Mouse (Mus musculus): Measurements from ENCODE around the gene Col25a1. TPM values are rescaled to one million over a fixed set of nuclear protein-coding genes. Genes with fewer than 3 reads are reported as not detected.

Col25a1 gene
- polyA plus RNA-seq, 1 experiment from 2014 or later: 7.0 TPM

DNA sequence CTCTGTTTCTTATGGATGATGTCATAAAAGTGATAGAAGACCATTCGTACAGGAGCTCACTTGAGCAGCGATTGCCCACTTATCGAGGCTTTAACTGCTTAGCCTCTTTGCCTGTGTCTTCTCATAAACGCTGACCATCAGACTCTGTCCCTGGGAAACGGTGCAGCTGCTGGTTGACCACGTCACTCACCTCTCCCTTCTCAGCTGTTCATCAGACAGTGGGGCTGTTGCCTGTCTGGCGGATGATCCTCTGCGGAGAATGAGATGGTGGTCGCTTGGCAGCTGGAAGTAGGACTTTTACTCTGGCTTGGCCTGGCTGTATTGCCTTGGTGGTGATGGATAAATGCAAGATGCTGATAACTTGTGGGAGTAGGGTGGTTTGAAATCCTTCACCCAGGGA is 96.9 kb downstream of the Col25a1 start:
- H3K9me3 ChIP-seq (ENCODE audit: low read length): no peaks in the 10 kb centered on the region
- H3K27me3 ChIP-seq (replicated peaks; ENCODE audit: insufficient read depth, low read length): no peaks in the 10 kb centered on the region
- H3K4me2 ChIP-seq (replicated peaks; ENCODE audit: low read depth, low read length): no peak overlapping the region
- no peak for ATAC-seq
- H3K4me3 ChIP-seq (ENCODE audit: low read depth, low read length): no peak overlapping the region
- no peaks in the 10 kb centered on the region for H3K36me3 ChIP-seq (ENCODE audit: insufficient read depth, low read length)
- H3K9ac ChIP-seq (replicated peaks; ENCODE audit: low read depth): no peak overlapping the region
- no peaks in the 10 kb centered on the region for H3K4me1 ChIP-seq (ENCODE audit: insufficient read depth, low read depth, low read length)
- TF ChIP-seq CTCF (IDR thresholded peaks at IDR 0.05) (no peak), EP300 (IDR thresholded peaks at IDR 0.05) (no peak)
- 81% methylated on average over 9 of the region's 9 CpGs for WGBS
- no peak for DNase-seq (ENCODE audit: low spot score)
- H3K27ac ChIP-seq (ENCODE audit: low read length): no peak overlapping the region

DNA sequence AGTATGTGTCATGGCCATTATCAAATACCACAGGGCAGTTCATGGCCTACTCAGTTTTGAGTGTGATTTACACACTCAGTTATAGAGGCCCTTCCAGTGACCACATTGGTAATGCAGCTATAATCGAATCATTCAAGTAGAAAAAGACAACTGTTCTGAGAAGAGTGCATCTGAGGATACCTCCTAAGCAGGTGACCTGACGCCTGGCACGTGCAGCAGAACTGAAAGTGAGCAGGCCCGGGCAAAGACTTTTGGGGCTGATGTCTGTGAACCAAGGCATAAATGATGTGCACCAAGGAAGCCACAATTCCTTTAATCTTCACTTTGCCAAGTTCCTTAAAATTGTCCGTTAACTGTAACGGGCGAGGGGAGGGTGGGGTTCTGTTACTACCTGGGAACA is 101.6 kb downstream of the Col25a1 start:
- 93% methylated on average over 7 of the region's 7 CpGs for WGBS
- H3K4me3 ChIP-seq (ENCODE audit: low read depth, low read length): no peak overlapping the region
- TF ChIP-seq CTCF (IDR thresholded peaks at IDR 0.05) (no peak), EP300 (IDR thresholded peaks at IDR 0.05) (no peak)

DNA sequence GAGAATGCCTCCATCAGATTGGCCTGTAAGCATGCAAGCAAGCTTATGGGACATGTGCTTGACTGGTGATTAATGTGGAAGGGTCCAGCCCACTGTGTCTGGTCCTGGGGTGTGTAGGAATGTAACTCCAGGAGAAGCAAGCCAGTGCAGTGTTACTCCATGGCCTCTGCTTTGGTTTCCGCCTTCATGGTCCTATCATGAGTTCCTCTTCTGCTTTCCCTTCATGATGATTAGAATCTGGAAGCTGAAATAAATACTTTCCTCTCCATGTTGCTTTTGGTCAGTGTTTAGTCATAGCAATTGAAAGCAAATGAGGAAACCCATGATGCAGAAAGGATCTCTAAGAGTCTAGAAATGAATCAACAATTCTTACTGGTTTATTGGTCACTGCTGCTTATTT is 103.9 kb downstream of the Col25a1 start:
- ATAC-seq: no peak
- H3K9ac ChIP-seq (replicated peaks; ENCODE audit: low read depth): no peak overlapping the region
- 97% methylated on average over 1 of the region's 1 CpGs for WGBS
- H3K4me2 ChIP-seq (replicated peaks; ENCODE audit: low read depth, low read length): no peak overlapping the region
- H3K36me3 ChIP-seq (ENCODE audit: insufficient read depth, low read length): no peaks in the 10 kb centered on the region
- no peaks in the 10 kb centered on the region for H3K4me1 ChIP-seq (ENCODE audit: insufficient read depth, low read depth, low read length)
- TF ChIP-seq CTCF (IDR thresholded peaks at IDR 0.05) (no peak), EP300 (IDR thresholded peaks at IDR 0.05) (no peak)
- no peaks in the 10 kb centered on the region for H3K9me3 ChIP-seq (ENCODE audit: low read length)
- H3K4me3 ChIP-seq (ENCODE audit: low read depth, low read length): no peak overlapping the region
- H3K27ac ChIP-seq (ENCODE audit: low read length): no peak overlapping the region
- DNase-seq (ENCODE audit: low spot score): no peak
- H3K27me3 ChIP-seq (replicated peaks; ENCODE audit: insufficient read depth, low read length): no peaks in the 10 kb centered on the region

More for the DNA sequence above, 101.6 kb downstream of the Col25a1 start:
- Histone ChIP-seq H3K9me3 (ENCODE audit: low read length) (no peaks in the 10 kb centered on the region), H3K9ac (replicated peaks; ENCODE audit: low read depth) (no peak overlapping the region), H3K27ac (ENCODE audit: low read length) (no peak overlapping the region), H3K4me2 (replicated peaks; ENCODE audit: low read depth, low read length) (no peak overlapping the region), H3K4me1 (ENCODE audit: insufficient read depth, low read depth, low read length) (no peaks in the 10 kb centered on the region), H3K27me3 (replicated peaks; ENCODE audit: insufficient read depth, low read length) (no peaks in the 10 kb centered on the region), H3K36me3 (ENCODE audit: insufficient read depth, low read length) (no peaks in the 10 kb centered on the region)
- ATAC-seq (no peak), DNase-seq (ENCODE audit: low spot score) (no peak)

DNA sequence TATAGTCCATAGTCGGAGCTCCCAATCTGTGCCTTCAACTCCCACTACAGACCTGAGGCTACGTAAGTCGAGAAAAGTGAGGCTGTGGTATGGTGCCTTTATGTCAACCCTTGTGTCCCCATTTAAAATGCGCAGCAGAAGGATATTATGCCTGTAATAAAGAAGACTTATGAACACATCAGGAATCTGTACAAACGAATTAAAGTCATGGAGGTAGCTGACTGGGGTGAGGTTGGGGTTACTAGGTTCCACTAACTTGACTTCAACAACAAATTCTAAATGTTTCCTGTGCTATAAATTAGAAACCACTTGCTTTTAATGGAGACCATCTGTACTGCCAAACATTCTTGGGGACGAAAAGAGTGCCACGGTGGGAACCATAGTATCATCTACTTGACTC is 104.8 kb downstream of the Col25a1 start:
- TF ChIP-seq EP300 (IDR thresholded peaks at IDR 0.05) (no peak), CTCF (IDR thresholded peaks at IDR 0.05) (no peak)
- H3K9me3 ChIP-seq (ENCODE audit: low read length): no peaks in the 10 kb centered on the region
- no peak overlapping the region for H3K9ac ChIP-seq (replicated peaks; ENCODE audit: low read depth)
- no peak overlapping the region for H3K27ac ChIP-seq (ENCODE audit: low read length)
- DNase-seq (ENCODE audit: low spot score) (no peak), ATAC-seq (no peak)
- WGBS: 82% methylated on average over 7 of the region's 7 CpGs
- H3K4me1 ChIP-seq (ENCODE audit: insufficient read depth, low read depth, low read length): no peaks in the 10 kb centered on the region
- H3K27me3 ChIP-seq (replicated peaks; ENCODE audit: insufficient read depth, low read length): no peaks in the 10 kb centered on the region
- no peaks in the 10 kb centered on the region for H3K36me3 ChIP-seq (ENCODE audit: insufficient read depth, low read length)
- no peak overlapping the region for H3K4me2 ChIP-seq (replicated peaks; ENCODE audit: low read depth, low read length)
- H3K4me3 ChIP-seq (ENCODE audit: low read depth, low read length): no peak overlapping the region

DNA sequence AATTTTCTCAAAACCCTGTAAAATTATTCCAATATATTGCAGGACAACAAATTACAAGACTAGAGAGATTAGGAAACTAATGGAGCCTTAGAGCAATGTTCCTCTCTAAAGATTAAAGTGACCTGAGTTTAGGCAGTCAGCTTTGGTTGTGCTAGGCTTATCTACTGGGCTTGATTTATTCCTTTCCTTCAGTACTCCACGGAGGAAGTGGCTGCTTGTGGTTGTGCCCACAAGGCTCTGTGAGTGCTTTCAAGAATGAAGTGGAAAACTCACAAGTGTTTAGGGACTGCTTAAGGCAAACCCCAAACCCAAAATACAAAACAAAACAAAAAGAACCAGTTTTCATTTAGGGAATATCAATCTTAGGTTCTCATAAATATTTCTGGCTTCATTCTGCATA is 106.6 kb downstream of the Col25a1 start:
- H3K27me3 ChIP-seq (replicated peaks; ENCODE audit: insufficient read depth, low read length): no peaks in the 10 kb centered on the region
- H3K9ac ChIP-seq (replicated peaks; ENCODE audit: low read depth): no peak overlapping the region
- TF ChIP-seq EP300 (IDR thresholded peaks at IDR 0.05) (no peak), CTCF (IDR thresholded peaks at IDR 0.05) (no peak)
- H3K36me3 ChIP-seq (ENCODE audit: insufficient read depth, low read length): no peaks in the 10 kb centered on the region
- ATAC-seq (no peak), DNase-seq (ENCODE audit: low spot score) (no peak)
- no peaks in the 10 kb centered on the region for H3K4me1 ChIP-seq (ENCODE audit: insufficient read depth, low read depth, low read length)
- WGBS: 18% methylated on average over 1 of the region's 1 CpGs
- no peak overlapping the region for H3K27ac ChIP-seq (ENCODE audit: low read length)
- no peak overlapping the region for H3K4me3 ChIP-seq (ENCODE audit: low read depth, low read length)
- H3K9me3 ChIP-seq (ENCODE audit: low read length): no peaks in the 10 kb centered on the region
- no peak overlapping the region for H3K4me2 ChIP-seq (replicated peaks; ENCODE audit: low read depth, low read length)

DNA sequence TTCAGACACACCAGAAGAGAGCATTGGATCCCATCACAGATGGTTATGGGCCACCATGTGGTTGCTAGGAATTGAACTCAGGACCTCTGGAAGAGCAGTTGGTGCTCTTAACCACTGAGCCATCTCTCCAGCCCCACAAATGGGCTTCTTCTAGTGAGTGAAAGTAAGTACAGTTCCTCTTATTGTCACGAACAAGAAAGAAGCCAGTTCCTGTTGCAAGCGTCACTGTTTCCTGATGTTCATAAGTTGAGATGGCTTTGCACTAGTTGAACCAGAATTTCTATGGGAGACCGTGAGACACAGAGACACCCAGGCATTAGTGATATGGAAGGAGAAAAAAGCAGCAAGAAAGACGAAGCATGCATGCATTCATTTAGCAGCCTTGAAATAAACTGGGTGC is 110.6 kb downstream of the Col25a1 start:
- H3K27me3 ChIP-seq (replicated peaks; ENCODE audit: insufficient read depth, low read length): no peaks in the 10 kb centered on the region
- H3K9me3 ChIP-seq (ENCODE audit: low read length): no peaks in the 10 kb centered on the region
- no peak overlapping the region for H3K4me2 ChIP-seq (replicated peaks; ENCODE audit: low read depth, low read length)
- H3K4me1 ChIP-seq (ENCODE audit: insufficient read depth, low read depth, low read length): no peaks in the 10 kb centered on the region
- no peaks in the 10 kb centered on the region for H3K36me3 ChIP-seq (ENCODE audit: insufficient read depth, low read length)
- ATAC-seq (no peak), DNase-seq (ENCODE audit: low spot score) (no peak)
- H3K27ac ChIP-seq (ENCODE audit: low read length): no peak overlapping the region
- no peak overlapping the region for H3K9ac ChIP-seq (replicated peaks; ENCODE audit: low read depth)
- TF ChIP-seq CTCF (IDR thresholded peaks at IDR 0.05) (no peak), EP300 (IDR thresholded peaks at IDR 0.05) (no peak)
- 74% methylated on average over 4 of the region's 4 CpGs for WGBS
- no peak overlapping the region for H3K4me3 ChIP-seq (ENCODE audit: low read depth, low read length)

DNA sequence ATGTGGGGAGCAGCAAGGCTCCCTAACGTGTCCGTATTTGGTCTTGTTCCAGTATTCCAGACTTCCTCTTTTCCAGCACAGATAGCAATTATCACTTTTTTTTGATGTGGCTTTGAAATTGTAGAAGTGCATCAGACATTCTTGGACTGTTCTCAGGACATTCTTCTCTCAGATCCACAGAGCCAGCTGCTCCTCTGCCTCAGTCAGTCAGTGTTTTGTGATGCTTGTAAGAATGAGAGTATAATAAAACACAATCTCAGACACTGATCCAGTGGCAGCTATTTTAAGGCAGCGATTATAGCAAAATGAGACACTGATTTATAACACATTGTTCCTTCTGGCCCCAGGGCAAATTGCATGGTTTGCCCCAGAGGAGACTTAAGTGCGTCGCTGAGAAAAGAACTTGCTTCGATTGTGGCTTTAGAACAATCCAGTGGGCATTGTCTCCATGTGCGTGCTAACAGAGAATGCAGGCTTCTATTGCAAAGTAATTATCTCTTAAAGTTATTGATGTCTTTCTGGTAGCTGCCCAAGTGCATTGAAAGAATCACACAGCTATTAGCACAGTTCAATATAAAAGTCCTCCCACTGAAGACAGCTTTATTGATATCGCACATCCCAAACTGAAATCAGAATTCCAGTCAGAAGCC is 111.5 kb downstream of the Col25a1 start:
- DNase-seq (ENCODE audit: low spot score): peak; percentile 19
- Histone ChIP-seq H3K4me1 (ENCODE audit: insufficient read depth, low read depth, low read length) (no peaks in the 10 kb centered on the region), H3K4me3 (ENCODE audit: low read depth, low read length) (no peak overlapping the region), H3K27me3 (replicated peaks; ENCODE audit: insufficient read depth, low read length) (no peaks in the 10 kb centered on the region), H3K4me2 (replicated peaks; ENCODE audit: low read depth, low read length) (no peak overlapping the region), H3K27ac (ENCODE audit: low read length) (no peak overlapping the region), H3K36me3 (ENCODE audit: insufficient read depth, low read length) (no peaks in the 10 kb centered on the region), H3K9me3 (ENCODE audit: low read length) (no peaks in the 10 kb centered on the region), H3K9ac (replicated peaks; ENCODE audit: low read depth) (no peak overlapping the region)
- whole genome bisulfite sequencing: 55% methylated on average over 8 of the region's 8 CpGs
- TF ChIP-seq CTCF (IDR thresholded peaks at IDR 0.05) (no peak), EP300 (IDR thresholded peaks at IDR 0.05) (no peak)
- no peak for ATAC-seq

Measured in lung, postnatal 0 days (tissue).